Mouse (Mus musculus) olfactory bulb, adult 2 months (tissue): ENCODE measurements around the gene Il11ra1. TPM values are rescaled to one million over a fixed set of nuclear protein-coding genes. Genes with fewer than 3 reads are reported as not detected.

Experiments used
- H3K27ac ChIP-seq: fragments of 200-500 bp; 2 replicates; pipeline ENCODE4 v1.5.1; 2012; ENCODE audit warnings: low read depth, low read length; ENCODE audit not compliant: insufficient read depth
- H3K4me1 ChIP-seq: fragments of 200-500 bp; 2 replicates; pipeline ENCODE4 v1.6.1; 2012; ENCODE audit warnings: low read length; ENCODE audit not compliant: control insufficient read depth, insufficient read depth
- H3K4me3 ChIP-seq: fragments of 200-500 bp; 2 replicates; pipeline ENCODE4 v1.5.1; 2012; ENCODE audit warnings: mild to moderate bottlenecking, low read depth, low read length, moderate library complexity; ENCODE audit not compliant: insufficient read depth
- CTCF ChIP-seq: fragments of 200-500 bp; IDR thresholded peaks from 2 replicates; pipeline ENCODE4 v1.5.1; 2012; ENCODE audit warnings: low read depth, mild to moderate bottlenecking, low read length, moderate library complexity; ENCODE audit not compliant: insufficient read depth
- POLR2A ChIP-seq: fragments of 200-500 bp; IDR thresholded peaks from 2 replicates; pipeline ENCODE4 v1.6.1; 2012; ENCODE audit warnings: mild to moderate bottlenecking, low read depth, low read length, moderate library complexity; ENCODE audit not compliant: insufficient read depth
- WGBS: fragments of 180-500 bp; shearing (Covaris S2); methylation state at CpG from one replicate; pipeline ENCODE4 v1.1.7; 2018; 5-methylcytosine and 5-hydroxymethylcytosine counted together
- polyA plus RNA-seq: library from polyadenylated mRNA; stranded (reverse); fragments of >200 nt; gene quantifications from 2 replicates; pipeline ENCODE4 v1.2.4, GENCODE M21; 2012; ENCODE audit warnings: low replicate concordance; ENCODE audit not compliant: missing spikeins, insufficient read depth, insufficient read length

Gene Il11ra1
- polyA plus RNA-seq, 1 experiment, result not detected

- Histone ChIP-seq H3K27ac (peak overlapping the region; percentile 41; the same call in 1 of the 2 replicates), H3K4me3 (peak overlapping the region; percentile 77), H3K4me1 (peaks cover 5% of the 10 kb centered on the region)
- TF ChIP-seq POLR2A, result peak; percentile 93
- TF ChIP-seq CTCF, result no peak
- 0% methylated on average over 27 of the region's 27 CpGs for WGBS
Observed at GRCm38 (mm10) chr4:41741158-41741560, 41.4 kb downstream of the Il11ra1 start.

DNA sequence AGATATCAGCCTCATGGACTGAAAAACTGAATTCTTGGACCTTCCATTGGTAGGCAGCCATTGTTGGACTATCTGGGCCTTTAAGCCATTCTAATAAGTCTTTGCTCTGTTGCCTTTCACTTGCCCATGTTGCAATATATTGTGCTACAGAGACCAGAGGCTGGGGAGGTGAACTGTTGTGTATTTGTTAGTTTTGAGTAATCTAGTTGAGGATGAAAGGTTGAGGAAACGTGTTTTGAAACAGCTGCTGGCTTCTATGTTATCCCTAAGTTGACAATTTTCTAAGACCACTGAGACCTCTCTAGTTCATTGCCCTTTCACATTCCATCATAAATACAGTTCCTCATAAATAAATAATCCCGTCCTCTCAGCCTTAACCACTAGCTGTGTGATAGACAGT is 44.3 kb downstream of the Il11ra1 start:
- WGBS, result 85% methylated on average over 2 of the region's 2 CpGs
- Histone ChIP-seq H3K27ac (no peak overlapping the region), H3K4me1 (peaks cover 5% of the 10 kb centered on the region), H3K4me3 (no peak overlapping the region)
- no peak for TF ChIP-seq CTCF
- TF ChIP-seq POLR2A, result no peak

DNA sequence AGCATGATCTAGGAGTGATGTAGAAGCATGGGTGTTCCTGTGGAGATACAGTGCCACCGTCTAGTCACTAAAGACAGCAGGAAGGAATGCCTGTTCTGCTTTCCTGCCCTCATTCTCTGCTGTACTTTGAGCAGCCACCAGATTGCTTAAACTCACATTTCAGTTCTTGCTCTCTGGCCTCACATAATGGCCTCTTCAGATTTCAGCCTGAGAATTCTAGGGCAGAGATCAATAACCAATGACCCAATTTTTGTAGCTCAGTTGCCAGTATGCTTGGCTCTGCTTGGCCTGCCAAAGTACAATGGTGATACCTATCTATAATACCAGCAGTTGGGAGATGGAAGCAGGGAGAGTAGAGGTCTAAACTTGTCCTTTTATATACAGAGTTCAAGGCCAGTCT is 45.2 kb downstream of the Il11ra1 start:
- no peak overlapping the region for H3K27ac ChIP-seq
- H3K4me1 ChIP-seq, result peaks cover 5% of the 10 kb centered on the region
- H3K4me3 ChIP-seq, result no peak overlapping the region
- TF ChIP-seq CTCF, result no peak
- TF ChIP-seq POLR2A, result no peak
- WGBS, result 71% methylated on average over 1 of the region's 1 CpGs

GRCm38 (mm10) chr4:41754797-41755337 is 55.1 kb downstream of the Il11ra1 start, which contains the start of gene Galt:
Gene Galt, plus strand, starts transcription at chr4:41755228.
- Histone ChIP-seq H3K27ac (peak within 1 kb of the TSS; percentile 76), H3K4me3 (peak within 1 kb of the TSS; percentile 72), H3K4me1 (peaks cover 13% of the 10 kb centered on the region)
- 0 out of 2 replicates have a peak, but pooled peaks have one; percentile 6 for TF ChIP-seq POLR2A
- no peak for TF ChIP-seq CTCF
- 16% methylated on average over 14 of the region's 14 CpGs for WGBS

DNA sequence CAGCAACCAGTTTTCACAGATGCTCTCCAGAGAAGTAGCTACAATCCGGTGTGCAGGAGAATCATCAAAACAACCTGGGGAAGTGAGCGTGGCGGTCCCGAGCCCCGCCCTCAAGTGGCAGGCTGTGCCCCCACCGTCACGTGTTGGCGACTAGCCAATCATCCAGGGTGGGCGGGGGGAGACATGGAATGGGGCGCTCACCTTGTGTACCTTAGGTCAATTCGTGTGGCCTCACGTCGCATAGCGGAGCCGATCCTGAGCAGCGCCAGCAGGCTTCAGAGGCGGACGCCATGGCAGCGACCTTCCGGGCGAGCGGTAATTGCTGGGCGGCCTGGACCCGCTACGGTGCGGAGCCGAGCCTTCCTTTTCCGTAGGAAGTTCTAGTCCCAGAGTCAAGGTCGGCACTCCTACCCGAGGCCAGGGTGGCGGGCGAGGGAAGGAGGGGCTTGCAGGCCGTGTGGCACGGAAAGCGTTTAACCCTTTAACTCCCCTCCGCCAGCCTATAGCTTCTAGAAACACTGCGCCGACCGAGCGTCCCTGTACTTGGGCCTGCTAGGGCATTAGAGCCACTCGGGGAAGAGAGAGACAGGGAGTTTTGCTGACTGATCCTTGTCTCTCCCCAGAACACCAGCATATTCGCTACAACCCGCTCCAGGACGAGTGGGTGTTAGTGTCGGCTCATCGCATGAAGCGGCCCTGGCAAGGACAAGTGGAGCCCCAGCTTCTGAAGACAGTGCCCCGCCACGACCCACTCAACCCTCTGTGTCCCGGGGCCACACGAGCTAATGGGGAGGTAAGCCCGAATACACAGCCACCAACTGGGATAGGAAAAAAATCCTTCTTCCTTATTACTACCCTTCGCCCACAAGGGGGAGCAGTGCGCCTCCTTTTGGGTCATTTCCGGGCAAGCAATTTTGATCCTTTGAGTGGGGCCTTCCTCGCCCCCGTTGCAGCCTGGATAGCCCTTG is 55.8 kb downstream of the Il11ra1 start, which contains the start of gene Sigmar1:
TSS of gene Sigmar1 (minus strand) at position 820 of the 968 bp plus-strand sequence.
- peak within 1 kb of the TSS; percentile 72 for H3K4me3 ChIP-seq
- under 1% methylated on average over 57 of the region's 57 CpGs for WGBS
- peaks cover 19% of the 10 kb centered on the region for H3K4me1 ChIP-seq
- H3K27ac ChIP-seq, result peak within 1 kb of the TSS; percentile 76
- TF ChIP-seq POLR2A (no peak), CTCF (peak; percentile 28)

DNA sequence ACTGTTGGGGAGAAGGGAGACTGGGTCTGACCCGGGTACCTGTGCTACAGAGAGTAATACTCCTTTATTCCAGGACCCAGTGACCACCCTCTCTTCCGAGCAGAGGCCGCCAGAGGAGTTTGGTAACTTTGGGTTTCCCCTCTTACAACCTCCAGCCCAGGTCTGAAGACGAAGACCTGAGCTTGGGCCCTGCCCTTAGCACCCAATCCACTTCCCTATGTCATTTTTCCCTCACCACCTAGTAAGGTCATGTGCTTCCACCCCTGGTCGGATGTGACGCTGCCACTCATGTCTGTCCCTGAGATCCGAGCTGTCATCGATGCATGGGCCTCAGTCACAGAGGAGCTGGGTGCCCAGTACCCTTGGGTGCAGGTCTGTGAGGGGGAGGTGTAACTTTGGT is 56.7 kb downstream of the Il11ra1 start:
- H3K27ac ChIP-seq, result no peak overlapping the region; the same call in 1 of the 2 replicates
- peaks cover 23% of the 10 kb centered on the region for H3K4me1 ChIP-seq
- H3K4me3 ChIP-seq, result peak overlapping the region; percentile 72
- TF ChIP-seq POLR2A (no peak), CTCF (no peak)
- 75% methylated on average over 8 of the region's 8 CpGs for WGBS

DNA sequence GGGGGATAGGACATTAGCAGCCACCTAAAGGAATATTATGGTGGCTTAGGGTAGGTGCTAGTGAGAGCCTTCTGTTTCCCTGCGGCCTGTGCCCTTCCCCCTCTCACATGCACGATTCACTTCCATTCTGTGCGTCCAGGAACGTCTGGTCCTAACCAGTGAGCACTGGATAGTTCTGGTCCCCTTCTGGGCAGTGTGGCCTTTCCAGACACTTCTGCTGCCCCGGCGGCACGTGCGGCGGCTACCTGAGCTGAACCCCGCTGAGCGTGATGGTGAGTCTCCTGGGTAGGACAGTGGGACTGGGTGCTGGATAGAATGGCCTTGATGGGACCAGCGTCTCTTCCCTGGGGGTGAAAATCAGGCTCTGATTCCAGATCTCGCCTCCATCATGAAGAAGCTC is 57.5 kb downstream of the Il11ra1 start:
- 97% methylated on average over 13 of the region's 13 CpGs for WGBS
- H3K27ac ChIP-seq, result no peak overlapping the region
- H3K4me3 ChIP-seq, result no peak overlapping the region
- peaks cover 27% of the 10 kb centered on the region for H3K4me1 ChIP-seq
- TF ChIP-seq POLR2A (no peak), CTCF (no peak)

DNA sequence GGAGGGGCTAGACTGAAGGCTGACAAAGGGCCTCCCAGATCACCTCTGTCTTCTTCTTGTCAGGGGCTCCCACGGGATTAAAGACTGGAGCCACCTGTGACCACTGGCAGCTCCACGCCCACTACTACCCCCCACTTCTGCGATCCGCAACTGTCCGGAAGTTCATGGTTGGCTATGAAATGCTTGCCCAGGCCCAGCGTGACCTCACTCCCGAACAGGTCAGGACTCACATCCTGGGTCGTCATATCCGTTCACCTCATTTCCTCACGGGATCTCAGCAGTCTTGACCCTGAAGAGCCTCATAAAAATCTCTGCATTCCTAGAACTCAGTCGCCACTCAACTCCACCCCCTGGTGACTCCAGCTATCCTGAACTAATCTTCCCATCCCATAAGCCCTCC is 58.2 kb downstream of the Il11ra1 start:
- no peak for TF ChIP-seq POLR2A
- WGBS, result 87% methylated on average over 11 of the region's 11 CpGs
- Histone ChIP-seq H3K4me1 (peaks cover 33% of the 10 kb centered on the region), H3K4me3 (no peak overlapping the region), H3K27ac (no peak overlapping the region)

DNA sequence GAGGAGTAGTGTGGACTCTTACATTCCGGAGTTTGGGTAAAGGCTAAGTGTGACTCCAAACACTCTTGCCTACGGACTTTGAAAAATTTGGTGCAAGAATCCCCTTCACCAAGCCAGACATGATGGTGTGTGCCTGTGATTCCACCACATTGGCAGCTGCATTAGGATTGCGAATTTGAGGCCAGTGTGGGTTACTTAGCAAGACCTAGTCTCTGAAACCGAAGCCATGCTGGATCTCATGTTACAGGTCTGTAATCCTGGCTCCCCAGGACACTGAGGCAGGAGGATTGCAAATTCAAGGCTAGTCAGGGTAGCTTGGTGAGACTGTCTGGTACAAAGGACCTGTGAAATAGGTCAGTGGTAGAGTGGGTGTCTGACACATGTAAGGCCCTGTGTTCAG is 58.9 kb downstream of the Il11ra1 start:
- H3K27ac ChIP-seq, result no peak overlapping the region
- TF ChIP-seq CTCF (no peak), POLR2A (no peak)
- 92% methylated on average over 4 of the region's 4 CpGs for WGBS
- H3K4me1 ChIP-seq, result peaks cover 33% of the 10 kb centered on the region
- no peak overlapping the region for H3K4me3 ChIP-seq
